Mouse (Mus musculus) spleen, adult 2 months (tissue): ENCODE measurements around the gene Ifnlr1.

Source experiments
- CTCF ChIP-seq: fragments of 200-500 bp; IDR thresholded peaks from 2 replicates; pipeline ENCODE4 v1.5.1; 2011; ENCODE audit warnings: mild to moderate bottlenecking, inconsistent platforms; ENCODE audit not compliant: insufficient read depth, insufficient read length, insufficient replicate concordance; ENCODE audit errors: extremely low read depth
- POLR2A ChIP-seq: fragments of 200-500 bp; IDR thresholded peaks from 2 replicates; pipeline ENCODE4 v1.6.1; 2011; ENCODE audit warnings: low read depth, low read length, inconsistent platforms

DNA sequence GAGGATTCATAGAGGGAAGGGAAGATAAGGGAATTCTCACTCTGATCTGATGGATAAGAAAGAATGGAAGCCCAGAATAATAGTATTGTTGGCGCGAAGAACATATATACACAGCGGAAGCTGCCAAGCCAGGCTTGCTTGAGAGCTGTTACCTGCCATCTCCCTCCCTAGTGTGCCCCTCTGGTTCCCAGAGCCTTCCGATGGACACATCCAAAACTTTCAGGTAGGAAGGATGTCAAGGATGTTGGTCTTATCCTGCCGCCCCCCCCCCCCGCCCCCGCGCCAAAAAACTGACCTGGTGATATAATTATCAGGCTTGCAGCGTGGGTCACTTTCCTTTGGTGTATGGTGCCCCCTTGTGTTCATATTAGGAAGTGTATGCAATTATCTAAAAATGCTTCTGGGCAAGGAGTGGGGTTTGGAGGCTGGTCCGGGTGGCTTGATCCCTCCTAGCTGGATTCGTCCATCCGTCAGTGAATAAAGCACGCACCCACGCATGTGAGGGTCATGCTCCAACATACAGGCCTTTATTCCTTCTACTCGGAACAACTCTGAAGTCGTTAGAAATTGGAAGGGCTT, 18.7 kb upstream of the Ifnlr1 start:
- TF ChIP-seq CTCF (peak; percentile 45; the same call in 1 of the 2 replicates), POLR2A (no peak)
